Mouse (Mus musculus) cortical plate, adult 2 months (tissue): ENCODE measurements around the gene Synj2.

ENCODE experiments used
- CTCF ChIP-seq: fragments of 200-500 bp; IDR thresholded peaks from 2 replicates; pipeline ENCODE4 v1.5.1; 2011; ENCODE audit warnings: mild to moderate bottlenecking, control low read depth, low read length; ENCODE audit not compliant: insufficient read depth; ENCODE audit errors: extremely low read depth
- POLR2A ChIP-seq: fragments of 200-500 bp; IDR thresholded peaks from 2 replicates; pipeline ENCODE4 v1.6.1; 2011; ENCODE audit warnings: mild to moderate bottlenecking, low read length, control low read depth; ENCODE audit not compliant: insufficient read depth; ENCODE audit errors: extremely low read depth

GRCm38 (mm10) chr17:6037507-6037906 lies 96.4 kb downstream of the Synj2 start:
- TF ChIP-seq POLR2A, result no peak
- TF ChIP-seq CTCF, result no peak
